Mouse (Mus musculus): ENCODE results near the gene Zfp609.
"Not testable (repeated sequence)": the region's sequence is repeated elsewhere in the genome, so short reads cannot be mapped to it uniquely, and the experiment has no call there.

Gene Zfp609

GRCm38 (mm10) chr9:65667701-65668100, 159.7 kb downstream of the Zfp609 start, which contains the start of gene Oaz2:
TSS of gene Oaz2 (plus strand) at chr9:65668001.
- DNase-seq = no peak

GRCm38 (mm10) chr9:65666042-65666441, 161.3 kb downstream of the Zfp609 start:
- peak; percentile 96 for DNase-seq

DNA sequence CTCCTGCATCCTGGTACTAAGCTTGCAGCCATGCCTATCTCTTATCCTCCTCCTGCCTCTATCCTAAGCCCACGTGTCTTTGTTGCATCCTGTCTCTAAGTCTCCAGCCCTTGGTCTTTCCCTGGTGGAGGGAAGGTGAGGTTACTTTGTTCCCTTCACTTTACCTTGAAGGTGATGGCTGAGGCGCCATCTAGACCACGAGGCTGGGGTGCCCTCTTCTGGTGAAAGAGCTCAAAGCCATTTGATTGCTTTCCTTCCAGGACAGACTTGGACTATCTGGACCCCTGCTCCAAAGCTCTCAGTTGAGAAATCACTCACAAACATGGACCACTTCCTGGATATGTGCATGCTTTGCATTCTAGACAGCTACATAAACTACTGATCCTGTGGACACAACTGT, 163.2 kb downstream of the Zfp609 start:
- peak; percentile 90 for DNase-seq

DNA sequence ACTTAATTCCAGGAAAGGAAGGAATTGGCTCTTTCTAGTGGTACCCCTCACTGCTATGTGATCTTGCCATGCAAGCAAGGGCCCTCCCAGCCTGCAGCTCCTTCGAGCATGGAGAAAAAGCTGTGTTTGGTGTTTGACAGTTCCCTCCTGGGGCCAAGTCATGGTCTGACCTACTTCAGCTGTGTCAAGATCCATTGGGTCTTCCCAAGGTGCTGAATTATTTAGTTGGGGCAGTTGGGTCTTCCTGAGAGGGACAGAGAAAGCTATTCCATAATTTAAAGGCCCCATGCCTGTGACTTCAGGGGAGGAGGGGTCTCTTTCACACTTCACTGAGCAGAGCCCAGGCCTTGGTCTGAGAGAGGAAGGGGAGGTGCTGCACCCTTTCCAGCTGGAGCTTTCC, 165.9 kb downstream of the Zfp609 start:
- DNase-seq = no peak

- DNase-seq = peak; percentile 89
Measured at GRCm38 (mm10) chr9:65661029-65661428, 166.3 kb downstream of the Zfp609 start.

DNA sequence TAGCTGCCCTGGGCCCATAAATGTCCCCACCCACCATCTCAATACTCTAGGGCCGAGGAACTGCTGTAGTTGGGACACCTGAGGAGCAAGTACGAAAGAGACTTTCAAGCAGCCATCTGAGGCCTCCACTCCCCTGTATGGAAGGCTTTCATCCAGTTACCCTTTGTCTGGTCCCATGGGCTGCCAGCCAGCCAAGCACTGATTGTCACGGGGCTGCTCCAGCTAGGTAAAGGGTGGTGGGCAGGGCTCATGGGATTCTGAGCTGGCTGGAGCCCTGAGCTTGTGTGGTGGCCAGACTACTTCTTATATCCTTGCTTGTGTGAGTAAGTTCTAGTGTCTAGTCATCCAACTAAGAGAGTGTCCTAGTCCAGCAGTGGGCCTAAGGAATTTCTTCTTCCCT, 170.1 kb downstream of the Zfp609 start:
- DNase-seq = peak; percentile 81

DNA sequence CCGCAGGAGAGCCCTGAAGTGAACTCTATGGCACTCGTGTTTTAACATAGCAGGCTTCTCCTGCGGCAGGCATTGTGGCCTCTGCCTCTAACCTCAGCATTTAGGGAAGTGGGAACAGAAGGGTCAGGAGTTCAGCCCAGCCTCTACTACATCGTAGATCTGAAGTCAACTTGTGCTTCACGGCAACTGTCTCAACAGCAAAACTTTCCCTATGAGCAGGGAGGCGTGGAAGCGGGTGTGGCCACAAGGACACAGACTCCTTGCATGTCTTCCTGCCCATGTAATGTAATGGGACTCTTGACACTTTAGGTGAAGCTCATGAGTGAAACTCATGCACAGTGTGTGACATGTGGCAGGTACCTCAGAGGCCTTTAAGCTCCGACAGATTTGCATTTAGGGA, 171.8 kb downstream of the Zfp609 start:
- peak; percentile 91 for DNase-seq

DNA sequence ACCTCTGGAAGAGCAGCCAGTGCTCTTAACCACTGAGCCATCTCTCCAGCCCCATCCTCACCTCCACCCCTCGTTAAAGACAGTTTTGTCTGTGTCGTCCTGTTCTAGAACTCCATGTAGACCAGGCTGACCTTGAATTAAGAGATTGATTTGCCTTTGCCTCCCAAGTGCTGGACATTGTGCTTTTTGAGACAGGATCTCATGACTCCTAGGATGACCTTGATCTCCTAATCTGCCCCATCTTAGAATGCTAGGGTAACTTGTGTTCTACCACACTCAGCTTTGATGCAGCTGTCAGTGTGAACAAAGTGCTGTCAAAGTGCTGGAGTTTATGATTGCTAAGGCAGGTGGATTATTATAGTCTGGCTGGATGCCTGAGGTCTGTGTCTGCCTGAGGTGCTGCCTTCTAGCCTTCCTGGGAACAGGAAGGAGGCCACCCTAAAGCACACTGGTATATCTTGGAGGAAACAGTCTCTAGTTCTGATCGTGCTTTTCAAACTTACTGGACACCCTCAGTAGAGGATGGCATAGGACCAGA, 172.6 kb downstream of the Zfp609 start:
- peak; percentile 84 for DNase-seq

GRCm38 (mm10) chr9:65653741-65654140, 173.6 kb downstream of the Zfp609 start:
- no peak for DNase-seq

- DNase-seq = not testable (repeated sequence)
Measured at GRCm38 (mm10) chr9:65651957-65652356, 175.4 kb downstream of the Zfp609 start.

DNA sequence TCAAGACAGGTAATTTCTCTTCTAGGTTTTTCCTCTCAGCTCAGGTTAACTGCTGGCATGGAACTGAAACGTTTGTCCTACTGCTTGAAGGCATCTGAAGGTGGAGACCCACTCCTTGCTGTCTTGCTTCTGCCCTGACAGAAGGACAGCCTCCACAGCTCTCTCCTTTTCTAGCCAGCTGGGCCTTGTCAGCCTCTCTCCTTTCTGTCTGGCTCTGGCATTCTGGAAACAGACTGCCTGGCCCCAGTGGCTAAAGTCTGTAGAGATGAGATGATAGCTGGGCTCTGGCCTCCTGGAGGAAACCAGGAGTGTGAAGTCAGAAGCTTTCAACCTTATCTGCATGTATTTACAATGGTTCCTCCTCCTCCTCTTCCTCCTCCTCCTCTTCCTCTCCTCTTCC, 177.4 kb downstream of the Zfp609 start:
- no peak for DNase-seq

- DNase-seq = no peak
Measured at GRCm38 (mm10) chr9:65648730-65649129, 178.6 kb downstream of the Zfp609 start.

DNA sequence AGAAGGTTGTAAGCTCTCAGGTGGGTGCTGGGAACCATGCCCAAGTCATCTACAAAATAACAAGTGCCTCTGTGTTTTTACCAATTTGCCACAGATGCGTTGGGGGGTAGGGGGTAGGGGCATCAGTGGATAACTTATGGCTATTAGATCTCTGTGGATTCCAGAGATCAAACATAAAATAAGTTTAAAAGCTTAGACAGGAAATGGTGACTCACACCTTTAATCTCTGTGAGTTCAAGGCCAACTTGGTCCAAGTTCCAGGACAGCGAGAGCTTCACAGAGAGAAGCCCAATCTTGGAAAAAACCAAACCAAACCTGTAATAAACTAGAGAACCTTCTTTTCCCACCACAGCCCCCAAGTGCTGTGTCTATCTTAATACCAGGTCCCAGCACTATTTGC, 180.6 kb downstream of the Zfp609 start:
- DNase-seq = no peak

GRCm38 (mm10) chr9:65645984-65646383, 181.4 kb downstream of the Zfp609 start:
- peak; percentile 96 for DNase-seq

DNA sequence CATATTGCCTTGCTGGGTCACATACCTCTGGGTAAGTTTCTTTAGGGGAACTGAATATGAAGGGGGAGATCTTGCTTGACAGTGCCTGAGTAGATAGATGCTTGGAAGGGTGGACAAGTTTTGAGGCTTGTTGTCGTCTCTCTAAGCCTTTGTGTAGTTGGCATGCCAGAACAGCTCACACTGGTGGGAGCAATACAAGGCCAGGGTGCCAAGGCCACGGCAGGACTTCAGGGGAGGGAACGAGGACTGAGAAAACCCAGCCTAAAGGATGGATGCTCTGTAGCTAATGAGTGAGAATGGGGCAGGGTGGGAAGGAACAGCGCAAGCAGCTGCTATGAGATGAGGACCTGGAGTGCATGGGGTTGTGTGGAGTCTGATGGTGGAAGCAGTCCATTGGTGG, 182.4 kb downstream of the Zfp609 start:
- no peak for DNase-seq

GRCm38 (mm10) chr9:65642546-65642945, 184.8 kb downstream of the Zfp609 start:
- DNase-seq = no peak
